Mouse (Mus musculus) brain, embryonic 18.5 days (tissue): Measurements from ENCODE around the gene Tomm70a.
A peak's percentile ranks its signal among the peaks of the same experiment; 100 is the strongest.
"Not testable (repeated sequence)": the region's sequence is repeated elsewhere in the genome, so short reads cannot be mapped to it uniquely, and the experiment has no call there.

Experiments
- DNase-seq: peaks from one replicate; pipeline ENCODE4 v3.0.0-alpha.2; 2012; ENCODE audit warnings: low read depth, low spot score

Gene Tomm70a

DNA sequence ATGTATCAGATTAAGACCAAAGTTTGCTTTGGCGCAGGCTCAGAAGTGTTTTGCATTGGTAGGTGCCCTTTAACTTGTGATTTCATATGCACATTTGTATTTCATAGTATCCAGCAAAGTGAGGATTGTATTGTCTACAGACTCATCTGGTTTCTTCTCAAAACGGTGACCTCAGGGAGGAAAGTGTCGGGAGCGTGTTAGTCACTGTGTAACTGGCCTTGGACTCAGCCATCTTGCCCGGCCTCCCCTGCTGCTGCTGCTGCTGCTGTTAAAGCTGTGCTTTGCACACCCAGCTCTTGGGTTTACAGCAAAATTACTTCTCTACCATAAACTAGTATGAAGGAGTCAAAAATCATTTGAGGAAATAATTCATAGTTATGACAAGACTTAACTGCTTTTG is 23.2 kb downstream of the Tomm70a start:
- DNase-seq = no peak

DNA sequence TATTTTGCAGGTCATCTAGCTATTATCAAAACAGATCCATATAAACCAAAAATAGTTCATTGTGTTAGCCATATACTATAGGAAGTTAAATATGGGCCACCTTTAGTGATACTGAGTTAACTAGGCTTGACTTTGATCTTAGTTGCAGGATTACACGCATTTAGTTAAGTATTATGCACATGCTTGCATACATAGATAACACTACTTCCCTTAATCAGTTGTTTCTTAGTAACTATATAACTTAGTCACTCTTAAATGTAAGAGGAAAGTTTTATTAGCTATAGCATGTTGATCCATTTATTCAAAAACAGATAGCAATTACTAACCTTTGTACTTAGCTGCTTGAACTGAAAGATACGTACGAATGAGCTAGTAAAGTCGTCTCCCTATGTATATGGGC is 29.9 kb downstream of the Tomm70a start:
- no peak for DNase-seq

DNA sequence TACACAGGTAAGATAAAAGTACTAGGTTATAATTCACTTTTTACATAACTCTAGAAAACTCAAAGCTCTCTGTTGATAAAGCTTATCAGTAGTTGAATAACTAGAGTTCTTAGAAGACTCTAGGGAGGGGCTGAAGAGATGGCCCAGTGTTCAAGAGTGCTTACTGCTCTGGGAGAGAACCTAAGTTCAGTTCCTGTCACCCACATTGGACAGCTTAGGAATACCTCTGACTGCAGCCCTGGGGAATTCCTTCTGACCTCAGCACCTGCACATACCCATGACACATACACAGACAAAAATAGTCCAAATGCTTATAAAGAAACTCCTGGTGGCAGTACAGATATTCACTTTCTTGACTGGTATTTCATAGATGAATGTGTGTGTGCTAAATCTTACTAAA is 34.4 kb downstream of the Tomm70a start:
- DNase-seq = no peak

- no peak for DNase-seq
Observed at GRCm38 (mm10) chr16:57157076-57157475, 35.6 kb downstream of the Tomm70a start.

GRCm38 (mm10) chr16:57157728-57158127 is 36.2 kb downstream of the Tomm70a start:
- no peak for DNase-seq

DNA sequence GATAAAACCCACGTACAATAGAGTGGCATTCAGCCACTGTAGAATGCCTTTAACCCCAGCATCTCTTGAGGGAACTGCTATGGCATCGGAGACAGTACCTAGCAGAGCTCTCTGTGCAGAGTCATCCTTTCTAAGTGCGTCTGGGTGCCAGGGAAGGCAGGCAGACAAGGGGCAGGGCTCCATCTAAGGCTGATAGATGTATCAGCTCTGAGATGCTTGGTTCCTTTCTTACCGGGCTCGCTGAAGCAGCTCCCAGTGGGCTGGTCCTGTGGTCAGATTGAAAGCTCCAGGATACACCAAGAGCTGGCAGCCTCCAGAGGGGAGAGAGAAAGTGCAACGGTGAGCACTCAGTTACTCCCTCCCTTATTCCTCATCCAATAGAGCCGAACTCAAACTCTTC is 38.3 kb downstream of the Tomm70a start:
- DNase-seq = no peak

- no peak for DNase-seq
Observed at GRCm38 (mm10) chr16:57162841-57163240, 41.3 kb downstream of the Tomm70a start.

- no peak for DNase-seq
Observed at GRCm38 (mm10) chr16:57163694-57164093, 42.2 kb downstream of the Tomm70a start.

GRCm38 (mm10) chr16:57165157-57165556 is 43.7 kb downstream of the Tomm70a start:
- DNase-seq = no peak

DNA sequence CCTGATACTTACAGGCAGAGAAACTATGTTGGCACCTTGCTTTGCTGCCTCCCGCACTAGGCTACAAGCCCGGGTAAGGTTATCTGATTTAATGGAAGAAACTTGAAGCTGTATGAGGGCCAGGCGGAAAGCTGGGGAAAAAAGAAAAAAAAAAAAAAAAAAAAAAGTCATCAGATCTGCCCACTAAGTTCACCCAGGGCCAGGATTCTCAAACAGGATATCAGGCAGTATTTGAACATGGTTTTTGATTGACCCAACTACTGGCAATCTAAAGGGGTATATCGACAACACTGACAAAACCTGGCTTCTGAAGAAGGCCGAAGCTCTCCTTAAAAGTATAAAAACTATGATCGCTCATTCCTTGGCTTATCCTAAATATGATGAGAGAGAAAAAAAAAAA is 44.6 kb downstream of the Tomm70a start:
- DNase-seq = no peak

DNA sequence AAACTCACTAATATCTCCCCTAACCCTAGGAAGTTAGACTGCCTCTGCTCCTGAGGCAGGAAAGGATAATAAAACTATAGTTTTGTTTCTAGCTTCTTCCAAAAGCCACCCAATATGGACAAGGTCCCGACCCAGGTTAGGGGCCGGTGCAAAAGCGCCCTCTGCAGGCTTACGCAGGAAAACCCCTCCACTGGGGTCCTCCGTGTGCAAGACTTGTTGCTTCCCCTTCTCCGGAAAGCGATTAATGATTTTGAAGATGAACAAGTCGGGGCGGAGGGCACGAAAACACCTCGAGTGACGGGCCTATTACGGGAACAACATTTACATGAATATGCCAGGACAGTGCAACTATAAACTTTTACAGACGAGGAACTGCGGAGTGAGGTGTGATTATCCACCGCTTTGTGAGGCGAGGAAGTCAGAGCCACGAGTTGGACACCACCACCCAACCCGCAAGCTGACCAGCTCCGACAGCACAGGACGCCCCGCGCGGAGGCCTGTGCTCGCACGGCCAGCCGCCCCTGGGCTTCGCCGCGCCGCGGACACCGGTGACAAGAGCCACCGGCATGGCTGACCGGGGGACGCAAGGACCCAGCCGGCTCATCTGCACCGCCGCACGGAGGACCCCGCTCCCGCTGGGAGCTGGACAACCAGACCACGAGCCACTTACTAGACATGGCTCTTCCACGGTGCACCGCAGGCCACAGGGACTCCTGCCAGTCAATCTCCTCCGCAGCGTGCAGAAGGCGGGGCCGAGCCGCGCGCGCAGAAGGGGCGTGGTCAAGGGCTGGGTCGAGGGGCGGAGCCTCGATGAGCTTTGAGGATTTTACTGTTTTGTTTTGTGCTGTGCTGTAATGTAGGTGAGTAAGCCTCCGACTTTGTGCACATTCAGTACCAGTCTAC is 45.4 kb downstream of the Tomm70a start, which contains the start of gene Nit2:
Gene Nit2, minus strand, starts transcription at position 731 of the 903 bp plus-strand sequence.
- peak; percentile 63 for DNase-seq

DNA sequence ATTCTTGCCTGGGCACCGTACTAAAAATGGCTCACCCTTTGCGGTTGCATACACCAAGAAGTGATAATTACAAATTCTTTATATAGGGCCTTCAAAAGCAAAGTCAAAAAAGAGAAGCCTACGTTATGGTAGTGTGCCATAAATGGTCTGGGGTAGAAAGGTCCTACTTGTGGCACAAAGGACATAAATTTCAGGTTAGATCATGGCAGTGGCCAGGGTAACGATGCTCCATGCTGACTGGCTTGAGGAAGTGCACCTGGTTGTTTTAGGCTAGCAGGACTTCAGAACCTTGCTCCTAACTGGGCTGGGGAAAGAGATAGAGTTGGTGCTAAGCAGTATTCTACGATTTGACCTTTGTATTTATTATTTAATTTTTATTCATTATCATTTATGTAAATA is 46.0 kb downstream of the Tomm70a start:
- no peak for DNase-seq

DNA sequence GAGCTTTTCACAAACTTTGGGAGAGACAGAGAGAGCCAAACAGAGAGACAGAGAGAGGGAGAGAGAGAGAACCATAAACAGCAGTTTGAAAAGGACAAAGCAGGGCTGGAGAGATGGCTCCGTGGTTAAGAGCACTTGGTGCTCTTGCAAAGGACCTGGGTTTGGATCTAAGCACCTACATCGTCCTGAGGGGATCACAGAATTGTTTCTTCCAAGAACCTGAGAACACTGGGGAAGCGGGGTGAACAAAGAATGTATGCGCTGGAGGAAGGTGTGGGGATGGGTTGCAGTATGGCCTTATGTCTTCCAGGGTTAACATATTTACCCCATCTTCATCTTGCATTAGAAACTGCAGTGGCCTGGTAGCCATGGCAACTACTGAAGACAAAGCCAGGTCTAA is 46.7 kb downstream of the Tomm70a start:
- DNase-seq = no peak

GRCm38 (mm10) chr16:57171161-57171560 is 49.7 kb downstream of the Tomm70a start:
- no peak for DNase-seq

GRCm38 (mm10) chr16:57171570-57171969 is 50.1 kb downstream of the Tomm70a start:
- DNase-seq = peak; percentile 28

DNA sequence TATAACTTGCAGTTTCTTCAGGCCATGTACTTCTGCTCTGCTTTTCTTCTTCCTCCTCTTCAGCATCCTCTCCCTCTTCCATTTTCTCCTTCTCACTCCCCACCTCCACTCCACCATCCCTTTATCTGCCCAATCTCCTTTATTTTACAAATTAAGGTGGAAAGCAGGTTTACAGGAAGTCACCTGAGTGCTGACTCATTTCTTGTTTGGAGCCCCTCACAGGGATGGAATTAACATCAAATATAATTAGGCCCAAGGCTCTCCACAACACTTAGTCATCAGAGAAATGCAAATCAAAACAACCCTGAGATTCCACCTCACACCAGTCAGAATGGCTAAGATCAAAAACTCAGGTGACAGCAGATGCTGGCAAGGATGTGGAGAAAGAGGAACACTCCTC is 53.0 kb downstream of the Tomm70a start:
- DNase-seq = not testable (repeated sequence)

DNA sequence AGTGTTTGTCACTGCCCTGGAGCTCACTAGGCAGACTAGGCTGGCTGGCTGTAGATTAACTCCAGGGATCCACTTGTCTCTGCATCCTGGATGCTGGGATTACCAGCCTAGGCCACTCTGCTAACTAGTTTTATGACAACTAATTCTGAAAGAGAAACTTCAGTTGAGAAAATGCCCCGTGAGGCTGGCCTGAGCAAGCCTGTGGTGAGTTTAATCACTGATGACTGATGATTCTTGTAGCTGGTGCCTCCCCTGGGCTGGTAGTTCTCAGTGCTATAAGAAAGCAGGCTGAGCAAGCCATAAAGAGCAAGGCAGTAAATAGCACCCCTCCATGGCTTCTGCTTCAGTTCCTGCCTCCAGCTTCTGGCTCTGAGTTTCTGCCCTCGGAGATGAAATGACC is 54.2 kb downstream of the Tomm70a start:
- no peak for DNase-seq

DNA sequence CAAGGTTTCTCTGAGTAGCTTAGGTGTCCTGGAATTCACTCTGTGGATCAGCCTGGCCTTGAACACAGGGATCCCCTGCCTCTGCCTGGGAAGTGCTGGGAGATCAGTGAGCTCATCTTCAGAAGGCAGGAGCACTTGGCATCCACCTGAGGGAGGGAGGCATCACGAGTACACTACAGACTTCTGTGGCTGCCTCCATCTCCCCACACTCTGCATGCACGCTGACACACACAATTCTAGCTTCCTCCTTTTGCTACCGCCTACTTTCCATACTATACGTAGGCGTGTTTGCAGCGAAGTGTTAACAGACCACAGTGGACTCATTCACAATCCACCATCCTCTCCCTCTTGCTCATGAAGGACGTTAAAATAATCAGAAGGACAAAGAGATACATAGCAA is 54.8 kb downstream of the Tomm70a start:
- no peak for DNase-seq

GRCm38 (mm10) chr16:57177254-57177653 is 55.8 kb downstream of the Tomm70a start:
- DNase-seq = peak; percentile 8

- DNase-seq = no peak
Observed at GRCm38 (mm10) chr16:57177664-57178063, 56.2 kb downstream of the Tomm70a start.

- DNase-seq = no peak
Observed at GRCm38 (mm10) chr16:57181180-57181579, 59.7 kb downstream of the Tomm70a start.

GRCm38 (mm10) chr16:57182037-57182436 is 60.5 kb downstream of the Tomm70a start:
- DNase-seq = no peak

GRCm38 (mm10) chr16:57186618-57187017 is 65.1 kb downstream of the Tomm70a start:
- DNase-seq = no peak
